Mouse (Mus musculus): Measurements from ENCODE around the gene Cradd. TPM values are rescaled to one million over a fixed set of nuclear protein-coding genes. Genes with fewer than 3 reads are reported as not detected.

Cradd gene
- polyA plus RNA-seq, 1 experiment from 2014 or later: 11.7 TPM

DNA sequence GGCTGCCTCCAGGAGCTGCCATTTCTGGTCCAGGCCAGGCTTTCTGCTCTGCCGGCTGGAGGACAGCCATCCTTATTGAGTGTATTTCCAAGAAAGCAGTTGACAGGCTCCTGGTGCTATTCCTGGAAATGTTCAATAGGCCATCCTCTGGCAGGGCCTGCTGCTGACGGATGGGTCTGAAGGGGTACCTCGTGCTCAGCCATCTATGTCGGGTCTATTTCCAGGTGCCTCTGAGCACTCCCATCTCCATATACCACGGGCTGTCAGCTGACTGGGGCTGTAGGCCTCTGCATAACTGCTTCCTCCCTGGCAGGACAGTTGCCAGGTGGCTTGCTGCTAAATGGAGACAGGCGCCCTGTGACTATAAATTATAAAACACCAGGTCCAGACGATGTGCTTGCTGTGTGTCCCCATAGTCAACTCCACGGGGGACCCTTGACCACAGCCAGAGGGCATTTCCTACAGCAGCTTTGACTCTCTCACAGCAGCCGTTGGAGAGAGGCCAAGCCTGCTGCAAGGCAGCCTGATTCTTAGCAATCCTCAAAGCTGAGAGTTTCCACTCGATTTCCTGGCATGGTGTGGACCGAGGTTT is 181.0 kb downstream of the Cradd start:
- Histone ChIP-seq H3K27ac (peak overlapping the region; percentile 80), H3K4me1 (replicated peaks) (peaks cover 55% of the 10 kb centered on the region), H3K4me2 (no peak overlapping the region; the same call in 1 of the 2 replicates), H3K36me3 (no peaks in the 10 kb centered on the region), H3K4me3 (no peak overlapping the region), H3K9ac (no peak overlapping the region), H3K27me3 (no peaks in the 10 kb centered on the region), H3K9me3 (no peaks in the 10 kb centered on the region)
- ATAC-seq (ENCODE audit: low FRiP score): peak; percentile 72
- WGBS: 28% methylated on average over 11 of the region's 11 CpGs

DNA sequence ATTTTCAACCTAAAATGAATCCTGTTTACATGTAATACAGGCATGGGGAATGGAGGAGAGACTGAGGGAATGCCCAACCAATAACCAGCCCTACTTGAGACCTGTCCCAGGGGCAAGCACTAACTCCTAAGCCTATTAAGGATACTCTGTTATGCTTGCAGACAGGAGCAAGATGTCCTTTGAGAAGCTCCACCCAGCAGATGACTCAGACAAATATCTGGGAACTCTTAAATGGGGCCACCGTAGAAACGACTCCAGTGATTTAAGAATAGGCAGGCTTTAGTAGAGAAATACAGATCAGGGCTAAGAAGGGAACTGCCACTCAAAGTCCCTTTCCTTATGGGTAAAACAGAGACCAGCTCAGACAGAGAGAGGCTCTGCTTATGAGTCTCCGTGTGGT is 182.9 kb downstream of the Cradd start:
- no peak for ATAC-seq (ENCODE audit: low FRiP score)
- WGBS: 82% methylated on average over 3 of the region's 3 CpGs
- Histone ChIP-seq H3K27ac (no peak overlapping the region), H3K4me3 (no peak overlapping the region), H3K36me3 (no peaks in the 10 kb centered on the region), H3K27me3 (no peaks in the 10 kb centered on the region), H3K9me3 (no peaks in the 10 kb centered on the region), H3K9ac (no peak overlapping the region), H3K4me1 (replicated peaks) (peaks cover 44% of the 10 kb centered on the region), H3K4me2 (no peak overlapping the region)

DNA sequence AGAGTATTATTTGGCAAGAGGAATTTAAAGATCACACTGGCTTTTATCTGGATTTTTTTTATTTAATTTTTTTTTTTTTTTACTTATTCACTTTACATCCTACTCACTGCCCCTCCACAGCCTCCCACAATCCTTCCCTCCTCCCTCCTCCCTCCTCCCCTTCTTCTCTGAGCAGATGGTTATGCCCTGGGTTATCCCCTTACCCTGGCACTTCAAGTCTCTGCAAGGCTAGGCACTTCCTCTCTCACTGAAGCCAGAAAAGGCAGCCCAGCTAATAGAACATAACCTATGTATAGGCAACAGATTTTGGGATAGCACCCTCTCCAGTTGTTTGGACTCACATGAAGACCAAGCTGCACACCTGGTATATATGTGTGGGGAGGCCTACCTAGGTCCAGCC is 183.7 kb downstream of the Cradd start:
- Histone ChIP-seq H3K9me3 (no peaks in the 10 kb centered on the region), H3K4me2 (no peak overlapping the region), H3K4me3 (no peak overlapping the region), H3K36me3 (no peaks in the 10 kb centered on the region), H3K27me3 (no peaks in the 10 kb centered on the region), H3K9ac (no peak overlapping the region), H3K27ac (no peak overlapping the region), H3K4me1 (replicated peaks) (peaks cover 38% of the 10 kb centered on the region)
- ATAC-seq (ENCODE audit: low FRiP score): no peak

DNA sequence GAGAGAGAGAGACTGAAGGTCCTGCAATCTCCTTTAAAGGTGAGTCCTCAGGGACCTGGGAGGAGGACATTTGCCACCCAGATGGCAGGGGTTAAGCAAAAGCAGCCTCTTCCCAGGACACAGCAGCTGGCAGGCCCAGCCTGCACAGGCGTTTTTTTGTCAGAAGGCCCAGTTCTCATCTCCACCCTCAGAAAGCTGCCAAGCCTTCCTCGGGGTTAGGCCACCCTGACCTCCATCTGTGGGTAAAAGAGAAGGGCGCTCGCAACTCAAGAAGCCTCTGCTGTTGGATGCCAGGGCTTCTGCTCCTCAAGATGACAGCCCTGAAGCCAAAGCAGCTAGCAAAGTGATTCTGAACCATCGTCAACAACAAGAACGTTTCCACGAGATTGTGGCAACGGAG is 184.3 kb downstream of the Cradd start:
- Histone ChIP-seq H3K27ac (peak overlapping the region; percentile 53; the same call in 1 of the 2 replicates), H3K9me3 (no peaks in the 10 kb centered on the region), H3K4me3 (no peak overlapping the region), H3K9ac (no peak overlapping the region), H3K27me3 (no peaks in the 10 kb centered on the region), H3K4me2 (no peak overlapping the region), H3K36me3 (no peaks in the 10 kb centered on the region), H3K4me1 (replicated peaks) (peaks cover 32% of the 10 kb centered on the region)
- 68% methylated on average over 8 of the region's 8 CpGs for WGBS
- no peak for ATAC-seq (ENCODE audit: low FRiP score)

DNA sequence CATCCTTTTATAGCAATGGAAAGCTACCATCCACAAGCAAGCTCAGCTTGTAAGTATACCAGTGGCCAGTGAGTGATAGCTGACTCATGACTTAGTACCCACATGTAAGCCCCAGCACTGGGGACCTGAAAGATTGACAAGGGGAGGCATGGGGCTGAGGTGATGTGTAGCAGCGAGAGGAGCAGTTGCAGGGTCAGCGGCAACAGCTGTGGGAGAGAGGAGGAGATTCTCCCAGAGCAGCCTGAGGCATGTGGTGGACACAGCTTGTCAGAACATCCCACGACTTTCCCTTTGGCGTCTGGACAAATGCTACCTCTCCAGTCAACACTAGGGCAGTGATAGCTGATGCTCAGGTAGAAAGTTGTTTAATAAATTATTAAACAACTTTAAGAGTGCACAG is 190.9 kb downstream of the Cradd start:
- H3K4me1 ChIP-seq (replicated peaks): no peaks in the 10 kb centered on the region; the same call in 1 of the 2 replicates
- no peak overlapping the region for H3K4me3 ChIP-seq
- no peaks in the 10 kb centered on the region for H3K9me3 ChIP-seq
- no peak overlapping the region for H3K9ac ChIP-seq
- no peak for ATAC-seq (ENCODE audit: low FRiP score)
- no peak overlapping the region for H3K27ac ChIP-seq
- no peaks in the 10 kb centered on the region for H3K36me3 ChIP-seq
- H3K27me3 ChIP-seq: no peaks in the 10 kb centered on the region
- no peak overlapping the region for H3K4me2 ChIP-seq
- WGBS: 78% methylated on average over 4 of the region's 4 CpGs

Other genes with a start within 250 kb of the Cradd start
- gene Socs2, start 93.0 kb upstream of the Cradd start, polyA plus RNA-seq (2015; fragmentation: Nextera tagmentation; extraction: Ambion mirVana): 118 and 138 TPM in 2 replicates
- 252 and 268 TPM in 2 replicates for gene Mrpl42, start 177.8 kb upstream of the Cradd start, polyA plus RNA-seq (2015; fragmentation: Nextera tagmentation; extraction: Ambion mirVana)
- gene Ube2n, start 191.0 kb upstream of the Cradd start, polyA plus RNA-seq (2015; fragmentation: Nextera tagmentation; extraction: Ambion mirVana): 403 and 411 TPM in 2 replicates
- 74.6 and 76.5 TPM in 2 replicates for gene Nudt4, start 240.0 kb upstream of the Cradd start, polyA plus RNA-seq (2015; fragmentation: Nextera tagmentation; extraction: Ambion mirVana)